Mouse (Mus musculus) midbrain, embryonic 15.5 days (tissue): ENCODE measurements around the gene Oas2. TPM values are rescaled to one million over a fixed set of nuclear protein-coding genes. Genes with fewer than 3 reads are reported as not detected.
"Not testable (repeated sequence)": the region's sequence is repeated elsewhere in the genome, so short reads cannot be mapped to it uniquely, and the experiment has no call there.

ENCODE experiments used
- ATAC-seq: fragments of 200-750 bp; cut with Nextera tagmentation; replicated peaks from 2 replicates; pipeline ENCODE4 v1.8.0; 2017; ENCODE audit warnings: moderate TSS enrichment
- H3K27ac ChIP-seq: fragments of 300-500 bp; sonication (generic); 2 replicates; pipeline ENCODE4 v1.5.1; 2015; ENCODE audit warnings: mild to moderate bottlenecking, inconsistent platforms
- H3K27me3 ChIP-seq: fragments of 300-500 bp; sonication (generic); replicated peaks from 2 replicates; pipeline ENCODE4 v1.6.1; 2015; ENCODE audit warnings: inconsistent platforms
- H3K36me3 ChIP-seq: fragments of 300-500 bp; sonication (generic); replicated peaks from 2 replicates; pipeline ENCODE4 v1.6.1; 2015; ENCODE audit warnings: inconsistent platforms
- H3K4me1 ChIP-seq: fragments of 300-500 bp; sonication (generic); 2 replicates; pipeline ENCODE4 v1.6.1; 2015; ENCODE audit warnings: inconsistent platforms
- H3K4me2 ChIP-seq: fragments of 300-500 bp; sonication (generic); 2 replicates; pipeline ENCODE4 v1.6.1; 2015; ENCODE audit warnings: inconsistent platforms, mild to moderate bottlenecking, moderate library complexity
- H3K4me3 ChIP-seq: fragments of 300-500 bp; sonication (generic); 2 replicates; pipeline ENCODE4 v1.5.1; 2015; ENCODE audit warnings: mild to moderate bottlenecking, inconsistent platforms
- H3K9ac ChIP-seq: fragments of 300-500 bp; sonication (generic); 2 replicates; pipeline ENCODE4 v1.6.1; 2015; ENCODE audit warnings: mild to moderate bottlenecking, inconsistent platforms
- H3K9me3 ChIP-seq: fragments of 300-500 bp; sonication (generic); 2 replicates; pipeline ENCODE4 v1.6.1; 2016; ENCODE audit warnings: inconsistent platforms
- WGBS: fragments of 180-500 bp; shearing (Covaris S2); methylation state at CpG from one replicate; pipeline ENCODE4 v1.1.7; 2015; ENCODE audit warnings: mixed read lengths; 5-methylcytosine and 5-hydroxymethylcytosine counted together
- polyA plus RNA-seq: library from polyadenylated mRNA; unstranded; fragments of >200 nt; fragmentation: Nextera tagmentation; extraction: Ambion mirVana; gene quantifications from 2 replicates; pipeline ENCODE4 v1.2.1, GENCODE M21; 2015

Oas2 gene
- polyA plus RNA-seq = 0.43 and 0.59 TPM in 2 replicates

- no peak for ATAC-seq
- H3K9me3 ChIP-seq = no peaks in the 10 kb centered on the region
- WGBS = 70% methylated on average over 5 of the region's 5 CpGs
- no peak within 1 kb of the TSS for H3K4me3 ChIP-seq
- no peaks in the 10 kb centered on the region for H3K27me3 ChIP-seq
- no peaks in the 10 kb centered on the region for H3K4me1 ChIP-seq
- no peak within 1 kb of the TSS for H3K27ac ChIP-seq
- no peak within 1 kb of the TSS for H3K4me2 ChIP-seq
- no peak within 1 kb of the TSS for H3K9ac ChIP-seq
- no peaks in the 10 kb centered on the region for H3K36me3 ChIP-seq
Observed at GRCm38 (mm10) chr5:120749688-120750087, at the start of gene Oas2. TSS of gene Oas2 (minus strand) at chr5:120749853.

GRCm38 (mm10) chr5:120798943-120799342 is 49.3 kb upstream of the Oas2 start:
- not testable (repeated sequence) for H3K36me3 ChIP-seq, H3K4me3 ChIP-seq, H3K9me3 ChIP-seq, H3K9ac ChIP-seq, H3K27ac ChIP-seq, H3K4me2 ChIP-seq, ATAC-seq, H3K27me3 ChIP-seq, H3K4me1 ChIP-seq
- WGBS = 64% methylated on average over 2 of the region's 2 CpGs

GRCm38 (mm10) chr5:120798147-120798546 is 48.5 kb upstream of the Oas2 start:
- H3K27me3 ChIP-seq, H3K9ac ChIP-seq, H3K9me3 ChIP-seq, ATAC-seq, H3K4me1 ChIP-seq, H3K36me3 ChIP-seq, H3K27ac ChIP-seq, H3K4me3 ChIP-seq, H3K4me2 ChIP-seq: not testable (repeated sequence)
- WGBS = 82% methylated on average over 5 of the region's 5 CpGs

- H3K4me3 ChIP-seq, ATAC-seq, H3K36me3 ChIP-seq, H3K9me3 ChIP-seq, H3K27me3 ChIP-seq, H3K9ac ChIP-seq, H3K4me2 ChIP-seq, H3K4me1 ChIP-seq, H3K27ac ChIP-seq: not testable (repeated sequence)
- WGBS = 65% methylated on average over 9 of the region's 9 CpGs
Observed at GRCm38 (mm10) chr5:120795480-120796034, 45.9 kb upstream of the Oas2 start, which contains the start of gene Oas1e. TSS of gene Oas1e (minus strand) at chr5:120795530.

GRCm38 (mm10) chr5:120793043-120793442 is 43.4 kb upstream of the Oas2 start:
- Histone ChIP-seq H3K4me3 (no peak overlapping the region), H3K36me3 (no peaks in the 10 kb centered on the region), H3K9ac (no peak overlapping the region), H3K9me3 (no peaks in the 10 kb centered on the region), H3K4me2 (no peak overlapping the region), H3K27ac (no peak overlapping the region), H3K27me3 (no peaks in the 10 kb centered on the region), H3K4me1 (no peaks in the 10 kb centered on the region)
- ATAC-seq = no peak
- WGBS = 25% methylated on average over 2 of the region's 2 CpGs

DNA sequence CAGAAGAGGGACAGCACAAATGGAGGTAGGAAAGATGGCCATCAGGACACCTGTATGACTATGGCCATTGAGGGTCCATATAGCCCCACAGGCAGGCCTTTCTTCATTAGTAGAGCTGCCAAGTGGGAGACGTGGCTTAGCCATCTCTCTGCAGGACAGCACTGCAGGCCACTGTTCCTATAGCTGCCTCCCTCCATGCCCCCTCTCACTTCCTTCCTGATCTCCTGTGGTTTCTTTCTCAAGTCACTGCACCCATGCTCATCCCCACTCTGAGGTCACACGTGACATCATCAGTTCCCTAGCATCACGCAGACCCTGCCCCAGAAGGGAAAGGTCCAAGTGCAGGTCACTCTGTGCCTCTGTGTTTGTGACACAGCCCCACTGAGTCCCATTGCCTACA is 37.4 kb upstream of the Oas2 start:
- no peaks in the 10 kb centered on the region for H3K4me1 ChIP-seq
- no peak overlapping the region for H3K27ac ChIP-seq
- ATAC-seq = no peak
- H3K4me3 ChIP-seq = no peak overlapping the region
- H3K27me3 ChIP-seq = no peaks in the 10 kb centered on the region
- no peak overlapping the region for H3K9ac ChIP-seq
- H3K36me3 ChIP-seq = no peaks in the 10 kb centered on the region
- no peak overlapping the region for H3K4me2 ChIP-seq
- WGBS = 60% methylated on average over 3 of the region's 3 CpGs
- no peaks in the 10 kb centered on the region for H3K9me3 ChIP-seq

DNA sequence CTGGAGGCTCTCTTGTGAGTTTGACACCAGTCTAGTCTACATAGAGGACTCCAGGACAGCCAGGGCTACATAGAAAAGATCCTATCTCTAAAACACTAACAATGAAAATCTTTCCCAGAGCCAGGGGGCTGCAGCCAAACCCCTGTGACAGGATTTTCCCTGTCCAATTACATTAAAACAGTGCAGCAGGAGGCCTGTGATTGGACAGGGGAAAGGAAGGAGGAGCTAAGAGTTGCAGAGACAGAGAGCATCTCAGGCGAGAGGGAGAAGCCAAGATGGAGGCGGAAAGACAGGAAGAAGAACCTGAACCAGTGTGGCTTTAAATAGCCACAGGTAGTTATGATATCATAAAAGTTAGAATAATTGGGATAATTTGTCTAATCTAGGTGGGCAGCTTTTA is 32.8 kb upstream of the Oas2 start:
- H3K9me3 ChIP-seq = no peaks in the 10 kb centered on the region
- H3K27me3 ChIP-seq = no peaks in the 10 kb centered on the region
- no peaks in the 10 kb centered on the region for H3K4me1 ChIP-seq
- H3K27ac ChIP-seq = no peak overlapping the region
- H3K36me3 ChIP-seq = no peaks in the 10 kb centered on the region
- H3K4me2 ChIP-seq = no peak overlapping the region
- 77% methylated on average over 2 of the region's 2 CpGs for WGBS
- ATAC-seq = no peak
- no peak overlapping the region for H3K4me3 ChIP-seq
- no peak overlapping the region for H3K9ac ChIP-seq

DNA sequence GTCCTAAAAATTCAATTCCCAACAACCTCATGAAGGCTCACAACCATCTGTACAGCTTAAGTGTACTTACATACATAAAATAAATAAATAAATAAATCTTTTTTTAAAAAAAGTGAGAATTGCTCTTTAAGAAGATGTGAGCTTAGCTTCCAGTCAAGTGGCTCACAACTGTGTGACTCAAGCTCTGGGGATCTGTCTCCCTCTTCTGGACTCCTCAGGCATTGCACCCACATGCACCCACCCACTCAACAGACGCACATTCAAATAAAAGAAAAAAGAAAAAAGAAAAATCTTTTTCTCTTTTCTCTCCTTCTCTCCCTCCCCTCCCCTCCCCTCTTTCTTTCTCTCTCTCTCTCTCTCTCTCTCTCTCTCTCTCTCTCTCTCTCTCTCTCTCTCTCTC is 32.0 kb upstream of the Oas2 start:
- H3K27me3 ChIP-seq = no peaks in the 10 kb centered on the region
- H3K36me3 ChIP-seq = no peaks in the 10 kb centered on the region
- H3K4me3 ChIP-seq = no peak overlapping the region
- ATAC-seq = no peak
- no peaks in the 10 kb centered on the region for H3K4me1 ChIP-seq
- H3K27ac ChIP-seq = no peak overlapping the region
- WGBS = 86% methylated on average over 1 of the region's 1 CpGs
- H3K9me3 ChIP-seq = no peaks in the 10 kb centered on the region
- H3K9ac ChIP-seq = no peak overlapping the region
- no peak overlapping the region for H3K4me2 ChIP-seq

- Histone ChIP-seq H3K4me2 (no peak overlapping the region), H3K9me3 (no peaks in the 10 kb centered on the region), H3K27ac (no peak overlapping the region), H3K4me1 (no peaks in the 10 kb centered on the region), H3K4me3 (no peak overlapping the region), H3K36me3 (no peaks in the 10 kb centered on the region), H3K9ac (no peak overlapping the region), H3K27me3 (no peaks in the 10 kb centered on the region)
- 58% methylated on average over 3 of the region's 3 CpGs for WGBS
- no peak for ATAC-seq
Observed at GRCm38 (mm10) chr5:120779922-120780321, 30.3 kb upstream of the Oas2 start.

- H3K4me2 ChIP-seq = no peak overlapping the region
- no peak overlapping the region for H3K27ac ChIP-seq
- H3K4me1 ChIP-seq = no peaks in the 10 kb centered on the region
- 77% methylated on average over 2 of the region's 2 CpGs for WGBS
- no peak for ATAC-seq
- H3K4me3 ChIP-seq = no peak overlapping the region
- no peaks in the 10 kb centered on the region for H3K36me3 ChIP-seq
- H3K27me3 ChIP-seq = no peaks in the 10 kb centered on the region
- no peak overlapping the region for H3K9ac ChIP-seq
- no peaks in the 10 kb centered on the region for H3K9me3 ChIP-seq
Observed at GRCm38 (mm10) chr5:120778941-120779340, 29.3 kb upstream of the Oas2 start.

GRCm38 (mm10) chr5:120777478-120777877 is 27.8 kb upstream of the Oas2 start, which contains the start of gene Oas3:
TSS of gene Oas3 (minus strand) at chr5:120777661.
- Histone ChIP-seq H3K27me3 (no peaks in the 10 kb centered on the region), H3K4me2 (no peak within 1 kb of the TSS), H3K4me3 (no peak within 1 kb of the TSS), H3K36me3 (no peaks in the 10 kb centered on the region), H3K27ac (no peak within 1 kb of the TSS), H3K4me1 (no peaks in the 10 kb centered on the region), H3K9me3 (no peaks in the 10 kb centered on the region), H3K9ac (no peak within 1 kb of the TSS)
- WGBS = 82% methylated on average over 9 of the region's 9 CpGs
- ATAC-seq = no peak

GRCm38 (mm10) chr5:120776801-120777200 is 27.1 kb upstream of the Oas2 start:
- 77% methylated on average over 5 of the region's 5 CpGs for WGBS
- H3K4me1 ChIP-seq = no peaks in the 10 kb centered on the region
- H3K27me3 ChIP-seq = no peaks in the 10 kb centered on the region
- no peaks in the 10 kb centered on the region for H3K9me3 ChIP-seq
- H3K36me3 ChIP-seq = no peaks in the 10 kb centered on the region
- H3K4me3 ChIP-seq = no peak overlapping the region
- H3K9ac ChIP-seq = no peak overlapping the region
- H3K27ac ChIP-seq = no peak overlapping the region
- H3K4me2 ChIP-seq = no peak overlapping the region
- ATAC-seq = no peak

DNA sequence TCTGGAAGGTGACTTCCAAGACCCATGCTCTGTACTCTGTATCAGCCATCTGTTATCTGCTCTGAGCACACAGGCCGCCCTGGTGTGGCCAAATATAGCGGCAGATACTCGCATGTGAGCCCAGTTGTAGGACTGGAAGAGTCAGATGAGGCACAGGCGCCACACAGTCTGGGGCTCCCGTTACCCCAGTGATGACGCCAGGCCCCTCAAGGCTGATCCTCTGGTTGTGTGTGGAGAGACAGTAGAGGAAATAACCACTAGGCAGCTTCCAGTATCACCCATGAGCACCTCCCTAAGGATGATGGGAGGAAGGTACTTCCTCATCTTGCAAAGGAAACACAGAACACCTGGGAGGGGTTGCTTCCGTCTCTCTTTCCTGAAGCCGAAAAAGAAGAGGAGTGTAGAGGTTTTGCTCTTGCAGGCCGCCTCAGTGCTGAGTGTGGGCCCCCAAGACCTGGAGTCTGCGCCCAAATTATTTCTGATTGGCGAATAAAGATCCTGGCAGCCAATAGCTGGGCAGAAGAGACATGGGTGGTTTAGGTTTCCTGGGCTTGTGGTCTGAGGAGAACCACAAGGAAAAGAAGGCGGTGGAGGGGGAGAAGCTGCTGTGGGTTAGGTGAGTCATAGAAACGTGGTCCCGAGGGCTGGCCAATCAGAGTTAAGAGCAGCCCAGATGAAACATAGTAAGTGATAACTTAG is 25.8 kb upstream of the Oas2 start:
- H3K9ac ChIP-seq = no peak overlapping the region
- no peak overlapping the region for H3K4me3 ChIP-seq
- H3K4me1 ChIP-seq = no peaks in the 10 kb centered on the region
- no peak overlapping the region for H3K4me2 ChIP-seq
- no peaks in the 10 kb centered on the region for H3K27me3 ChIP-seq
- H3K36me3 ChIP-seq = no peaks in the 10 kb centered on the region
- H3K9me3 ChIP-seq = no peaks in the 10 kb centered on the region
- H3K27ac ChIP-seq = no peak overlapping the region
- no peak for ATAC-seq
- WGBS = 85% methylated on average over 14 of the region's 14 CpGs
